Mouse (Mus musculus) layer of hippocampus, adult 9-11 months (tissue): ENCODE results near the gene Palb2.
"Not testable (repeated sequence)": the region's sequence is repeated elsewhere in the genome, so short reads cannot be mapped to it uniquely, and the experiment has no call there.

Source experiments
- DNase-seq: peaks from one replicate; pipeline ENCODE4 v3.0.0; 2022

The Palb2 gene

GRCm38 (mm10) chr7:122132497-122133337 lies at the start of gene Palb2, which contains the start of gene Dctn5:
Gene Palb2, minus strand, starts transcription at chr7:122132985.
Gene Dctn5, plus strand, starts transcription at chr7:122133041.
- DNase-seq: peak; percentile 97

GRCm38 (mm10) chr7:122180720-122181119 lies 47.9 kb upstream of the Palb2 start:
- DNase-seq: no peak

GRCm38 (mm10) chr7:122171613-122172012 lies 38.8 kb upstream of the Palb2 start:
- no peak for DNase-seq

GRCm38 (mm10) chr7:122170705-122171104 lies 37.9 kb upstream of the Palb2 start:
- DNase-seq: no peak

GRCm38 (mm10) chr7:122167203-122167602 lies 34.4 kb upstream of the Palb2 start:
- DNase-seq: no peak

GRCm38 (mm10) chr7:122163766-122164165 lies 31.0 kb upstream of the Palb2 start:
- DNase-seq: no peak

- DNase-seq: no peak
These were observed 27.3 kb upstream of the Palb2 start for GRCm38 (mm10) chr7:122160037-122160436.

- DNase-seq: peak; percentile 70
These were observed 26.4 kb upstream of the Palb2 start, which contains the start of gene Plk1 for GRCm38 (mm10) chr7:122158915-122159902. Gene Plk1, plus strand, starts transcription at chr7:122159439.

GRCm38 (mm10) chr7:122158488-122158887 lies 25.7 kb upstream of the Palb2 start:
- no peak for DNase-seq

DNA sequence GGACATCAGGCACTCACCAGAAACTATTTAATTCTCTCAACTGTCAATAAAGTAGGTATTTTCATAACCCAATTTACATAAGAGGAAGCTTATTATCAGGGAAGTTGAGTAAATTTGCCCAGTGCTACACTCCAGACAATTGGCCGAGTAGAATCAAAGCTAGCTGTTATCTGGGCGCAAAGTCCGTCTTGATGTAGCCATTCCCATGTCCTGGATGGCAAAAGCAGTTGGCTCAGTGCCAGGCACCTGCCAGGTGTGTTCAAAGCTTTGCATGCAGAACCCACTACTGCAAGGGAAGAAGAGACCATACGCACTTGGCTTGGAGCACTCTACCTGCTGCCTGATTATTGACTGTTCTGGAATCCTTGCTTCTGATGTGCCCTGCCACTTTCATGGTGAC lies 19.7 kb upstream of the Palb2 start:
- no peak for DNase-seq

- DNase-seq: no peak
These were observed 8.2 kb upstream of the Palb2 start for GRCm38 (mm10) chr7:122140991-122141390.

DNA sequence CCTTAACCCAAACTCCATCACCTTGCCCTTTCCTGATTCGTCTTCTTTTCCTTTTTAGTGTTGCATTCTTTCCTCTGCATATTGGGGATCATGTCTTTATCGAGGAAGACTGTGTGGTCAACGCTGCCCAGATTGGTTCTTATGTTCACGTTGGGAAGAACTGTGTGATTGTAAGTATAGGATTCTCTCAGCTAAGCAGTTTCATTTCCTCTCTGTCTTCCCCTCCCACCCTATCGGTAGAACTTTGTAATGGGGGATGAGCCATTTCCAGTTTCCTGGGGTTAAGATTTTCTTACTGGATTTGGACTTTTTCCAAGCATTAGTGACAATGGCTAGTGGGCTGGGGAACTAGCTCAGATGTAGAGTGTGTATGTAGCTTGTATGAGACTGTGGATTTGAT lies 5.4 kb upstream of the Palb2 start:
- DNase-seq: no peak

DNA sequence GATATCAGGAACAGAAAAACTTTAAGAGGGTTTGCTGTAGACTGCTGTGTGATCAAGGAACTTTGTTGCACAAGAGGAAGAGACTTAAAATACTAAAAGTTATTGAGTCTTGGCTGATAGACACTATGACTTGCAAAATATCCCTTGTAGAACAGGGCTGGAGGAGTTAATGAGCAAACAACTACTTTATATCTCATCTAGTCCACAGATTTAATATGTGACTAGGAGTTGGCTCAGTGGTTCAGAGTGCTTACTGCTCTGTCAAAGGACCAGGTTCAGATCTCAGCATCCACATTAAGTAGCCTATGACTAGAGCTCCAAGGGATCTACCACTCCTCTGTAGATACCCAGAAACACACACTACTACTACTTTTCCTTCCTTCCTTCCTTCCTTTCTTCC lies 4.3 kb upstream of the Palb2 start:
- no peak for DNase-seq

DNA sequence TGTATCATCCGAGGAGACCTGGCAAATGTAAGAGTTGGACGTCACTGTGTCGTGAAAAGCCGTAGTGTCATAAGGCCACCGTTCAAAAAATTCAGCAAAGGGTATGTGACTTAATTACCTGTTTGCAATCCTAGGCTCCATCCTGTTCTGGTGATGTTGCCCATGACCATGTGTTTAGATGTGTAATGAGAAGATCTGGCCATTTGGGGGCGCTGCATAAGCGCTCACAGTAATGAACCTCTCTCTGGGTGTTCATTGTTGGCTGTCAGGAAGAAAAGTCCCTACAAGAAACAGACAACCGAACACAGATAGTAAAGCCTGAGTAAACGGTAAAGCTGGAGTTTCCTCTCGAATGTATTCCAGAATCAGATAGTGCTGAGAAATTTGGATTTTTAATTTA lies 2.3 kb upstream of the Palb2 start:
- no peak for DNase-seq

- no peak for DNase-seq
These were observed 497 bp upstream of the Palb2 start for GRCm38 (mm10) chr7:122133338-122133625.

DNA sequence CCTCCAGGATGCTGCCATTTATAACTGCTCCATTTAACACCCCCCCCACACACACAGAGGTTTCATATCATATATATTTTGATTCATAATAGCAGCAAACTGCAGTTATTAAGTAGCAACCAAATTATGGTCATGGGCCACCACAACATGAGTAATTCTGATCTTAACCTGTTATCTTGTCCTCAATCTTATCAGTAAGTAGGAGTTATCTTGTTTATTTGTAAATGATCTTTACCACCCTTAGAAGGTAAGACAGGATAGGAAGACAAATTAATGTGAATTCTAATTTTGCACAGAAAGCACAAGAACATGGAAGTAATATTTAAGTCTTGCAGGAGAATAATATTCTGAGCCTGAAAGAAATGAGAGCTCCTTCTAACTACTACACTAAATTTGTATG lies 951 bp downstream of the Palb2 start:
- no peak for DNase-seq

- no peak for DNase-seq
These were observed 5.8 kb downstream of the Palb2 start for GRCm38 (mm10) chr7:122126946-122127345.

DNA sequence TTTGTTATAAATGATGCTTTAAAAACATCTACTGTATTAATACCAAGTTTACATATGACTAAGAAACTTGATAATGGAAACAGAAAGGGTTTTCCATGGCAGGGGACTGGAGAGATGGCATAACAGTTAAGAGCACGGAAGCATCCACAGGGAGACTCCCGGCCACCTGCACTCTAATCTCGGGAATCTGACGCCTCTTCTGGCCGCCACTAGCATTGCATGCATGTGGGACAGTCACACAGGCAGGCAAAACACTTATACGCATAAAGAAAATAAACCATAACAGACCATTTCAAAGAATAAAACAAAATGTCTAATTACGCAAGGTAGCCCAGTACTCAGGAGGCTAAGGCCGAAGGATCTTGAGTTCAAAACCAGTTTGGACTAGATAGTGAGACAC lies 7.1 kb downstream of the Palb2 start:
- DNase-seq: no peak

- DNase-seq: no peak
These were observed 9.3 kb downstream of the Palb2 start for GRCm38 (mm10) chr7:122123518-122123917.

DNA sequence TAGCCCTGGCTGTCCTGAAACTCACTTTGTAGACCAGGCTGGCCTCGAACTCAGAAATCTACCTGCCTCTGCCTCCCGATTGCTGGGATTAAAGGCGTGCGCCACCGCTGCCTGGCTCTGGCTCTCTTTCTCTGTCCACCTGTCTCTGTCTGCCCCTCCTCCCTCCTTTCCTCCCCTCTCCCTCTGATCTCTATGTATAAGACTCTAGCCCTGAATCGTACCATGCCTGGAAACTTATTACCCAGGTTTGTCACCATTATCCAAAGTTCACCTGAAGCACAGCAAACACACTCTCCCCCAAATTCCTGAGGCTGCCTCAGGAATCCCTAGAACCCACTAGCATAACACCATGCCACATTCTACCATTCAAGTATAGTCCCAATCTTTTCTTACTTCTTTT lies 24.6 kb downstream of the Palb2 start:
- DNase-seq: no peak

GRCm38 (mm10) chr7:122101747-122102244 lies 31.0 kb downstream of the Palb2 start, which contains the start of gene Ndufab1:
Gene Ndufab1, minus strand, starts transcription at chr7:122101886.
- DNase-seq: peak; percentile 86

DNA sequence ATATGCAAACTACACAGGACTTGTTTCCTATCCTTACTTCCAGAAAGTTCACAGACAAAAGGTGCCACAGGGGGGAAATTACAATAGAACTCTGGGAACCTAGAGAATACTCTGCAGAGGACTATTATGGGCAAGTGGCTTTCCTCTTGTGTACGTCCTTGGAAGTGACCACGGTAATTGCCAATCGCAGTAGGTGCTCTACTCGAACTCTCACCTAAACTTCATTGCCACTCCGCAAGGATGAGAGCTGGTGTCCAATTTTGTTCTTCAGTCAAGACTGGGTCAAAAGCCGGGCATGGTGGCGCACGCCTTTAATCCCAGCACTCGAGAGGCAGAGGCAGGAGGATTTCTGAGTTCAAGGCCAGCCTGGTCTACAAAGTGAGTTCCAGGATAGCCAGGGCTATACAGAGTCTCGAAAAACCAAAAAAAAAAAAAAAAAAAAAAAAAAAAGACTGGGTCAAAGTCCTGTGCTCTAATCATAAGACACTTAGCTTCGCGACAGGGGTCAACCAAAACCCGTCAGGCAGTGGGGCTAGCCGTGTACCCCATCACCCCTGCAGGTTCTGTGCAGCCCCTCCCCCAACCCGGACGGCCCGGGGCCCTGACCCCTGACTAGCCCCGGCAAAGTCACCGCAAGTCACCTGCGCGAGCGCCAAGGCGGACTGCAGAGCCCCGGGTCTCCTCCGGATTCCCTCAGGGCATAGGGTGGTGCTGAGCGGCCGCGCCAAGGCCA lies 31.6 kb downstream of the Palb2 start:
- not testable (repeated sequence) for DNase-seq

GRCm38 (mm10) chr7:122099222-122099621 lies 33.6 kb downstream of the Palb2 start:
- DNase-seq: no peak
